Mouse (Mus musculus) testis, postnatal 10 days (tissue): Measurements from ENCODE around the gene Vstm2l.

Experiments
- DNase-seq: peaks from one replicate; pipeline ENCODE4 v3.0.0; 2021; ENCODE audit warnings: low spot score

Gene Vstm2l

GRCm38 (mm10) chr2:157932655-157933054 is 18.2 kb downstream of the Vstm2l start:
- no peak for DNase-seq

- no peak for DNase-seq
Observed at GRCm38 (mm10) chr2:157935444-157936171, 21.2 kb downstream of the Vstm2l start.

- DNase-seq: no peak
Observed at GRCm38 (mm10) chr2:157936676-157937075, 22.2 kb downstream of the Vstm2l start.

GRCm38 (mm10) chr2:157940586-157941185 is 26.2 kb downstream of the Vstm2l start:
- DNase-seq: no peak

GRCm38 (mm10) chr2:157943514-157944155 is 29.2 kb downstream of the Vstm2l start:
- peak; percentile 82 for DNase-seq

- no peak for DNase-seq
Observed at GRCm38 (mm10) chr2:157944156-157944893, 29.9 kb downstream of the Vstm2l start.

- no peak for DNase-seq
Observed at GRCm38 (mm10) chr2:157953978-157954377, 39.5 kb downstream of the Vstm2l start.

GRCm38 (mm10) chr2:157957707-157958108 is 43.3 kb downstream of the Vstm2l start:
- DNase-seq: no peak

GRCm38 (mm10) chr2:157967856-157968255 is 53.4 kb downstream of the Vstm2l start:
- DNase-seq: no peak

- DNase-seq: no peak
Observed at GRCm38 (mm10) chr2:157970124-157970523, 55.7 kb downstream of the Vstm2l start.

- DNase-seq: peak; percentile 81
Observed at GRCm38 (mm10) chr2:157970669-157971068, 56.2 kb downstream of the Vstm2l start.

- DNase-seq: no peak
Observed at GRCm38 (mm10) chr2:157974604-157975501, 60.4 kb downstream of the Vstm2l start.

GRCm38 (mm10) chr2:157975595-157975994 is 61.1 kb downstream of the Vstm2l start:
- no peak for DNase-seq

GRCm38 (mm10) chr2:157979241-157979640 is 64.8 kb downstream of the Vstm2l start:
- DNase-seq: no peak

- DNase-seq: no peak
Observed at GRCm38 (mm10) chr2:157982727-157983126, 68.3 kb downstream of the Vstm2l start.

- no peak for DNase-seq
Observed at GRCm38 (mm10) chr2:157983276-157983675, 68.8 kb downstream of the Vstm2l start.

- DNase-seq: no peak
Observed at GRCm38 (mm10) chr2:157985611-157986010, 71.2 kb downstream of the Vstm2l start.

- no peak for DNase-seq
Observed at GRCm38 (mm10) chr2:157986235-157986634, 71.8 kb downstream of the Vstm2l start.

- no peak for DNase-seq
Observed at GRCm38 (mm10) chr2:157988416-157989190, 74.2 kb downstream of the Vstm2l start.

GRCm38 (mm10) chr2:157989946-157990345 is 75.5 kb downstream of the Vstm2l start:
- no peak for DNase-seq

GRCm38 (mm10) chr2:157991026-157991425 is 76.6 kb downstream of the Vstm2l start:
- DNase-seq: no peak
